Comparison of ENCODE assay signal across 9 mouse cellular contexts in genomic region chr5:123013599-123014315, GRCm38 (mm10). TPM values are rescaled to one million over a fixed set of nuclear protein-coding genes. Genes with fewer than 3 reads are reported as not detected.
A peak's percentile ranks its signal among the peaks of the same experiment; 100 is the strongest.
DNase-seq lines count a peak whose midpoint lies in the region; ATAC-seq and TF ChIP-seq lines count a peak whose summit lies in the region.
"Had no signal": no experiment of that assay in that cellular context is flagged by ENCODE, and none has a peak within 500 bp of the region (broad histone marks: within the 10 kb centered on the region; RNA-seq: fewer than 3 reads in every experiment).

No protein-coding gene starts in this region.

- peaks cover 46% of the 10 kb centered on the region for H3K4me1 ChIP-seq in forebrain, embryonic 13.5 days
- peaks cover 30% of the 10 kb centered on the region for H3K4me1 ChIP-seq in liver, adult 2 months (ENCODE audit: control insufficient read depth, insufficient read depth, low read length)

- H3K9ac ChIP-seq in forebrain, embryonic 13.5 days: no peak overlapping the region
- H3K9ac ChIP-seq in liver, adult 2 months (ENCODE audit: low read depth, low read length): no peak overlapping the region

- no peaks in the 10 kb centered on the region for H3K9me3 ChIP-seq in forebrain, embryonic 13.5 days (replicated peaks)

- H3K4me2 ChIP-seq in forebrain, embryonic 13.5 days: no peak overlapping the region

- no peak overlapping the region for H3K4me3 ChIP-seq in forebrain, embryonic 13.5 days
- H3K4me3 ChIP-seq in liver, adult 2 months (ENCODE audit: insufficient read depth, low read depth, low read length): no peak overlapping the region

- ATAC-seq in forebrain, embryonic 13.5 days: no peak

- H3K27ac ChIP-seq in forebrain, embryonic 13.5 days: peak overlapping the region; percentile 25; the same call in 1 of the 2 replicates
- H3K27ac ChIP-seq in liver, adult 2 months (replicated peaks; ENCODE audit: insufficient read depth, low read depth, low read length): no peak overlapping the region

- no peaks in the 10 kb centered on the region for H3K27me3 ChIP-seq in forebrain, embryonic 13.5 days
- no peaks in the 10 kb centered on the region for H3K27me3 ChIP-seq in liver, adult 2 months (ENCODE audit: control insufficient read depth, insufficient read depth, low read length)

- DNase-seq in urinary bladder, postnatal 14 days (ENCODE audit: low spot score): peak; percentile 75
- no peak for DNase-seq in urinary bladder, adult 2 months (ENCODE audit: low spot score)
- peak; percentile 62 for DNase-seq in c-Kit-negative CD71-positive TER-119-positive erythroid progenitor cells, embryonic 14.5 days (ENCODE audit: low read depth, low spot score)
- peak; percentile 61 to 62 for DNase-seq in kidney, adult 8-10 months
- peak; percentile 73 for DNase-seq in liver, adult 2 months (ENCODE audit: extremely low read depth, low read depth, low spot score)
- DNase-seq in ovary, postnatal 10 days (ENCODE audit: low spot score): peak; percentile 27
- DNase-seq in thymus, postnatal 0 days (ENCODE audit: low spot score): peak; percentile 77

- peaks cover 22% of the 10 kb centered on the region; the same call in 1 of the 2 replicates for H3K79me2 ChIP-seq in liver, adult 2 months (ENCODE audit: control insufficient read depth, insufficient read depth, low read length)

- no peak for TF ChIP-seq POLR2A in liver, adult 2 months (IDR thresholded peaks at IDR 0.05; ENCODE audit: extremely low read depth, insufficient read depth, low read length)

- TF ChIP-seq CTCF in liver, adult 2 months (IDR thresholded peaks at IDR 0.05; ENCODE audit: low read depth, low read length): peak; percentile 63

- 59% methylated on average over 9 of the region's 9 CpGs for WGBS in forebrain, embryonic 13.5 days
- 62% methylated on average over 9 of the region's 9 CpGs for WGBS in liver, adult 2 months

- H3K36me3 ChIP-seq in forebrain, embryonic 13.5 days (ENCODE audit: poor library complexity, severe bottlenecking): no peaks in the 10 kb centered on the region
- no peaks in the 10 kb centered on the region for H3K36me3 ChIP-seq in liver, adult 2 months (ENCODE audit: control insufficient read depth, insufficient read depth, low read length)

RNA-seq across cellular contexts. Expression of gene Orai1, which starts 1.1 kb away (rescaled TPM):
- polyA plus RNA-seq in urinary bladder, adult 2 months (2012; rRNA removed): 34.2 and 41.7 TPM in 2 replicates
- polyA plus RNA-seq in forebrain, embryonic 13.5 days (2015; fragmentation: Nextera tagmentation; extraction: Ambion mirVana): 10.6 and 10.8 TPM in 2 replicates
- total RNA-seq in liver, adult 2 months (2014; rRNA removed): 4.2 and 5.8 TPM in 2 replicates
- 39.3 and 43.1 TPM in 2 replicates for polyA plus RNA-seq in liver, adult 2 months (2012; rRNA removed)
- polyA plus RNA-seq in thymus, postnatal 0 days (2015; fragmentation: Nextera tagmentation; extraction: Ambion mirVana): 16.1 and 17.3 TPM in 2 replicates

RNA-seq across cellular contexts. Expression of gene Kdm2b, which starts 24.1 kb away (rescaled TPM):
- polyA plus RNA-seq in urinary bladder, adult 2 months (2012; rRNA removed): 20.5 and 28.8 TPM in 2 replicates
- polyA plus RNA-seq in forebrain, embryonic 13.5 days (2015; fragmentation: Nextera tagmentation; extraction: Ambion mirVana): 107 and 108 TPM in 2 replicates
- 3.0 and 4.9 TPM in 2 replicates for total RNA-seq in liver, adult 2 months (2014; rRNA removed)
- 5.5 and 7.1 TPM in 2 replicates for polyA plus RNA-seq in liver, adult 2 months (2012; rRNA removed)
- 29.6 and 31.8 TPM in 2 replicates for polyA plus RNA-seq in thymus, postnatal 0 days (2015; fragmentation: Nextera tagmentation; extraction: Ambion mirVana)

RNA-seq across cellular contexts. Expression of gene Morn3, which starts 33.1 kb away (rescaled TPM):
- not detected in 2 replicates for polyA plus RNA-seq in urinary bladder, adult 2 months (2012; rRNA removed)
- polyA plus RNA-seq in forebrain, embryonic 13.5 days (2015; fragmentation: Nextera tagmentation; extraction: Ambion mirVana): 0.79 and 1.1 TPM in 2 replicates
- not detected in 2 replicates for total RNA-seq in liver, adult 2 months (2014; rRNA removed)
- polyA plus RNA-seq in liver, adult 2 months (2012; rRNA removed): not detected in 2 replicates
- 0.58 and 0.60 TPM in 2 replicates for polyA plus RNA-seq in thymus, postnatal 0 days (2015; fragmentation: Nextera tagmentation; extraction: Ambion mirVana)
- total RNA-seq: gastrocnemius, postnatal 36 days had no signal

RNA-seq across cellular contexts. Expression of gene Tmem120b, which starts 54.5 kb away (rescaled TPM):
- polyA plus RNA-seq in urinary bladder, adult 2 months (2012; rRNA removed): 7.5 and 14.4 TPM in 2 replicates
- 10.9 and 11.0 TPM in 2 replicates for polyA plus RNA-seq in forebrain, embryonic 13.5 days (2015; fragmentation: Nextera tagmentation; extraction: Ambion mirVana)
- 2.7 and 3.4 TPM in 2 replicates for total RNA-seq in liver, adult 2 months (2014; rRNA removed)
- 2.0 and 3.8 TPM in 2 replicates for polyA plus RNA-seq in liver, adult 2 months (2012; rRNA removed)
- 33.2 and 35.9 TPM in 2 replicates for polyA plus RNA-seq in thymus, postnatal 0 days (2015; fragmentation: Nextera tagmentation; extraction: Ambion mirVana)
